ENCODE assay signal across 36 mouse cellular contexts in the genomic region with DNA sequence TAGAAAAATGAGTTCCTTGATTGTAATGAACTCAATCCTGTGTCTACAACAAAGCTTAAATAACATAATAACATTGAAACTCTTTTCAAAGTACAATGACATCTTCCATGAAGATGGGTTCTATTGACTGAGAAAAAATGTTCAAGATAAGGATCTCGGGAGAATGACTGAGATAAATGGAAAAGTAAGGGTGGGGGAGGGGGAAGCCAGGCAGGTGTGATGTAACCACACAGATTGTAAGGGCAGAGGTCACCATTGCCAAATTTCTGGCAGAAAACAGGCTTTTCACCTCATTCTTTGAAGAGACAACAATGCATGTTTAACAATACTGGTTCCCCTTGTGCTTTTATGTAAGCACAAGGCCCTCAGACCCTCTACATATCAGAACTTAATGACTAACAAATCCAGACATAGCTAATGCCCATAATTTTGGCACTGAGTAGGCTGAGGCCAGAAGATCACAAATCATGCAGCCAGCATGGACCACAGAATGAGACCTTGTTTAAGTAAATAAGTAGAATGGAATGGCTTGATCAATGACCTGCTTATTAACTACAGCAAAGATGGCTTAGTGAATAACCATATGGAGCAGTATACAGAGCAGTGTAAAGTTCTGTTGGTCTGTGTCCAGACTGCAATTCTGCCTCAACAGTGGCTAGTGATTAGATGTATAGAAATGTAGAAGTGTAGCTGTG. TPM values are rescaled to one million over a fixed set of nuclear protein-coding genes. Genes with fewer than 3 reads are reported as not detected.
"Had no signal": no experiment of that assay in that cellular context is flagged by ENCODE, and none has a peak within 500 bp of the region (broad histone marks: within the 10 kb centered on the region; RNA-seq: fewer than 3 reads in every experiment).

No protein-coding gene starts in this region.

- H3K9me3 ChIP-seq: embryonic facial prominence, embryonic 15.5 days; forebrain, embryonic 15.5 days had no signal

- ATAC-seq: forebrain, embryonic 13.5 days; forebrain, embryonic 14.5 days; forebrain, embryonic 15.5 days; forebrain, embryonic 16.5 days; forebrain, postnatal 0 days had no signal

- H3K4me2 ChIP-seq: embryonic facial prominence, embryonic 12.5 days; embryonic facial prominence, embryonic 13.5 days; embryonic facial prominence, embryonic 15.5 days; forebrain, embryonic 12.5 days; forebrain, embryonic 13.5 days; forebrain, embryonic 15.5 days had no signal

- H3K36me3 ChIP-seq: embryonic facial prominence, embryonic 10.5 days; embryonic facial prominence, embryonic 12.5 days; embryonic facial prominence, embryonic 13.5 days; embryonic facial prominence, embryonic 15.5 days; forebrain, embryonic 10.5 days; forebrain, embryonic 12.5 days; forebrain, embryonic 15.5 days had no signal

- H3K4me3 ChIP-seq: embryonic facial prominence, embryonic 10.5 days; embryonic facial prominence, embryonic 12.5 days; embryonic facial prominence, embryonic 13.5 days; embryonic facial prominence, embryonic 15.5 days; erythroblast, embryonic 14.5 days; forebrain, embryonic 10.5 days; forebrain, embryonic 12.5 days; forebrain, embryonic 13.5 days; forebrain, embryonic 15.5 days; gastrocnemius, adult 2 months; heart, adult 2 months had no signal

- DNase-seq: cerebellum, adult 2 months; cerebellum, adult 8-10 months; cerebellum, adult 9-10 months; cerebellum, adult 9-11 months; cerebellum, postnatal 10 days; cerebellum, postnatal 14 days; cerebellum, postnatal 25 days; cerebellum, postnatal 36 days; embryo, embryonic 11 days; forebrain, postnatal 0 days; gastrocnemius, adult 2 months; gastrocnemius, postnatal 10 days; gastrocnemius, postnatal 14 days; gastrocnemius, postnatal 25 days; gastrocnemius, postnatal 36 days; heart, adult 18-20 months; heart, adult 2 months had no signal

- H3K27me3 ChIP-seq: embryonic facial prominence, embryonic 12.5 days; embryonic facial prominence, embryonic 13.5 days; embryonic facial prominence, embryonic 15.5 days; forebrain, embryonic 12.5 days; forebrain, embryonic 13.5 days; forebrain, embryonic 15.5 days had no signal

- H3K27ac ChIP-seq: embryonic facial prominence, embryonic 10.5 days; embryonic facial prominence, embryonic 12.5 days; embryonic facial prominence, embryonic 13.5 days; embryonic facial prominence, embryonic 15.5 days; forebrain, embryonic 10.5 days; forebrain, embryonic 12.5 days; forebrain, embryonic 13.5 days; forebrain, embryonic 15.5 days; gastrocnemius, adult 2 months; heart, adult 2 months had no signal

- H3K4me1 ChIP-seq: embryonic facial prominence, embryonic 10.5 days; embryonic facial prominence, embryonic 12.5 days; embryonic facial prominence, embryonic 13.5 days; embryonic facial prominence, embryonic 15.5 days; forebrain, embryonic 10.5 days; forebrain, embryonic 12.5 days; forebrain, embryonic 13.5 days; forebrain, embryonic 15.5 days had no signal

- H3K9ac ChIP-seq: embryonic facial prominence, embryonic 12.5 days; embryonic facial prominence, embryonic 13.5 days; embryonic facial prominence, embryonic 15.5 days; forebrain, embryonic 12.5 days; forebrain, embryonic 13.5 days; forebrain, embryonic 15.5 days; forebrain, postnatal 0 days had no signal

RNA-seq across cellular contexts. Expression of a gene that starts 9.5 kb away (rescaled TPM):
- total RNA-seq: forebrain, postnatal 0 days; gastrocnemius, adult 18-20 months; gastrocnemius, adult 2 months; gastrocnemius, adult 8-10 months; gastrocnemius, postnatal 14 days; gastrocnemius, postnatal 25 days; gastrocnemius, postnatal 36 days; heart, adult 18-20 months; heart, adult 2 months had no signal
- polyA plus RNA-seq: cortical plate, adult 2 months; embryonic facial prominence, embryonic 10.5 days; embryonic facial prominence, embryonic 11.5 days; embryonic facial prominence, embryonic 13.5 days; embryonic facial prominence, embryonic 15.5 days; erythroblast, embryonic 14.5 days; forebrain, embryonic 10.5 days; forebrain, embryonic 11.5 days; forebrain, embryonic 12.5 days; forebrain, embryonic 13.5 days; forebrain, embryonic 14.5 days; forebrain, embryonic 15.5 days; forebrain, embryonic 16.5 days; forebrain, postnatal 0 days; frontal cortex, adult 2 months had no signal

RNA-seq across cellular contexts. Expression of a gene that starts 11.5 kb away (rescaled TPM):
- total RNA-seq: forebrain, postnatal 0 days; gastrocnemius, adult 18-20 months; gastrocnemius, adult 8-10 months; gastrocnemius, postnatal 10 days; gastrocnemius, postnatal 25 days; gastrocnemius, postnatal 36 days; heart, adult 18-20 months; heart, adult 2 months had no signal
- polyA plus RNA-seq: cerebellum, adult 2 months; cortical plate, adult 2 months; embryonic facial prominence, embryonic 10.5 days; embryonic facial prominence, embryonic 11.5 days; embryonic facial prominence, embryonic 12.5 days; embryonic facial prominence, embryonic 13.5 days; embryonic facial prominence, embryonic 14.5 days; embryonic facial prominence, embryonic 15.5 days; erythroblast, embryonic 14.5 days; forebrain, embryonic 10.5 days; forebrain, embryonic 11.5 days; forebrain, embryonic 12.5 days; forebrain, embryonic 13.5 days; forebrain, embryonic 14.5 days; forebrain, embryonic 15.5 days; forebrain, embryonic 16.5 days; forebrain, postnatal 0 days; frontal cortex, adult 2 months; gonadal fat pad, adult 2 months had no signal
